Mouse (Mus musculus) kidney, adult 18-20 months (tissue): ENCODE data around the gene Rnase4.

Source experiments
- DNase-seq: peaks from one replicate; pipeline ENCODE4 v3.0.0; 2021

Gene Rnase4

GRCm38 (mm10) chr14:51088970-51089673 is 1.8 kb upstream of the Rnase4 start:
- peak; percentile 98 for DNase-seq

DNA sequence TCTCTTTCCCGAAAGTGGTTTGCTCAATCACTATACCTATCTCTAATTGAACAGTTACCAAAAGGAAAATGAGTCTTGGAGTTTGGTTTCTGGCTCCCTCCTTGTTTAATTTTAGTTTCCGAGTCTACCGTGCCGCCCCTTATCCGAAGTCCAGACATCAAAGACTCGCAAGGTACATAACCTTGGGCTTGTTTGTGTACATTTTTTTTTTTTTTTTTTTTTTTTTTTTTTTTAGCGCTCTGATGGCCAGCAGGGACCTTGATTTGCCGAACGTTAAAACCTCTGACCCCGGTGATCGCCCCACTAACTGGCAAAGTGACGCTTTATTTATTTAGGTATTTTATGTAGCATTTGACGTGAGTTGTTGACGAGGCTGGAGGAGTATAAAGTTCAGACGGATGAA is 1.2 kb upstream of the Rnase4 start:
- DNase-seq: no peak

DNA sequence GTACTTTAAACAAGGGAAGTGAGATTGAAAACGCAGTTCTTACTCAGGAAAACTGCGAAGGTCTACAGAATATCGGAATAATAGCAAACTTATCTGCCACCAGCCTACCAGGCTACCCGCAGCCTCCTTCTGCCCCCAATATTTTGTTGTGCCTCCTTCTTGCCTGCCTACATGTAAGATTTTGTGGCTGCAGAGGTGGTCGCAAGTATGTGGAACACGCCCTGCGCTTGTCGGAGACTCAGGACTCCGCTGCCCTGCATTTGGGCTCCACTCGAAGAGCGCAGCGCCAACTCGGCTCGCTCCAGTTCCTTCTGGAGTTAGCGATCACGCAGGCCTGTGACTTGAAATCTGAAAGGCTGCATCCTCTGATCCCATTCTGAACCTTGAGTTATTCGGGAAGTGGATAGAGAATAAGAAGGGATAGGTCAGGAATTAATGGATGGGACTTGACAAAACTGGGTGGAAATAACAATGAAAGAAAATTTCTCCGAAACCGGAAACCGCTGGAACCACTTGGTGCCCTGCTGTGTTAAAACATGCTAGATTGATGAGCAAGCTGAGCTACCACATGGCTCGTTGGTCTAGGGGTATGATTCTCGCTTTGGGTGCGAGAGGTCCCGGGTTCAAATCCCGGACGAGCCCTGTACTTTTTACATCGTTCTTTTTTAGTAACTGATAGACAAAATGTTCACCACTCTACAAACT is 648 bp upstream of the Rnase4 start:
- peak; percentile 90 for DNase-seq

DNA sequence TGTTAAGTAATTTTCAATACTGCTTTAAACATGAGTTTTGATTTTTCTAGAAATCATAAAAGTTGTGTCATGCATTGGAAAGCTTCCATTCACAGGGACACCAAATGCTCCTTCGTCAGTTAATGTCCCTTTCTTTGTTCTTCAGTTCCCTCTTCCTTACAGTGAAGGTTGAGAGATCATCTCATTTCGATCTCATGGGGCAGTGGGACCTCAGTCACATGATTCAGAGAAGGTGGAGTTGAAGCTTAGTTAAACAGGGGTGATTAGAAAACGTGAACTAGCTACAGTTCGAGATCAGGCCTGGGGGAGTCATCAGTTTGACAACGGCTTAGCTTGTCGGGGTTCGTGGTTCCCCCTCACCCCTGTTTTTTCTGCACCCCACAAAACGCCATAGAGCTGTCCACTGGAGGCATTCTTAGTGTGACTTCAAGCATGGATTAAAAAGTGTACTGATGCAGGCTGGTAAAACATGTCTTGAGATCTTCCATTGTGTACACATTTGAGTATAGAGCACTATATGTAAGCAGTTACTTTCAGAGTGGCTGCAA is 1.3 kb downstream of the Rnase4 start:
- DNase-seq: no peak

GRCm38 (mm10) chr14:51093496-51093895 is 2.6 kb downstream of the Rnase4 start:
- no peak for DNase-seq

- DNase-seq: no peak
These were observed 3.4 kb downstream of the Rnase4 start for GRCm38 (mm10) chr14:51094096-51094875.

- DNase-seq: no peak
These were observed 4.0 kb downstream of the Rnase4 start for GRCm38 (mm10) chr14:51094921-51095320.

GRCm38 (mm10) chr14:51095736-51096524 is 5.1 kb downstream of the Rnase4 start:
- peak; percentile 31 for DNase-seq

DNA sequence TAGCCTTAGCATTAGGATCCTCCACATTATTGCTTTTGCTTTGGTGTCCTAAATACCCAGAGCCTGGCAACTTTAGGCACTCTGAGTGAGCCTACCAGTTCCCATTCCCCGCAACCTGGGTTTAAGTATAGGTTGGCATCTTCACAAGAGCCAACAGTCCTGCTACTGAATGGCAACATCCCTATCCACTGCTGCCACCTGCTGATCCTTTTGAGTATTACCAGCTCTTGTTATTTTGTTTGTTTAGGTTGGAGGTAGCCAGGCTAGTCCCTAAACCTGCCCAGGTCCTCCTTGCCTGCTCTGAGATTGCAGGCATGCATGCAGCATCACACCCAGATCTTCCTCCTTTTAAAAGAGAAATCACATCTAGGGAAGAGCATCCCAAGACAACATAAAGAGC is 7.4 kb downstream of the Rnase4 start:
- peak; percentile 77 for DNase-seq

DNA sequence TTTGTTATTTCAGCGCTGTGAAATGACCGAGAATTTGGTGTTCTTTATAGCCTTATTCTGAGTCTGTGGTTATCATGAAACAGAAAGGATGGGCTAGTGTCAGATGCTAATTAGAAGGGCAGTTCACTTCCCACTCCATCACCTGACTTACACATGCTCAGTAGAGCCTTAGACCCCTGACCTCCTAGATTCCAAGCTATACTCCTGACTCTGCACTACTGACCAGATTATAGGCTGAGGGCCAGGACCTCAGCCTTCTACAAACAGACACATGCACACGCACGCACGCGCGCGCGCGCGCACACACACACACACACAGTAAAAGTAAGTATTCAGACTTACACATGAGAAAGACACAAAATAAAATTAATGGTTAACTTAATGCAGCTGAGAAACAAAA is 8.0 kb downstream of the Rnase4 start:
- DNase-seq: no peak

- no peak for DNase-seq
These were observed 10.4 kb downstream of the Rnase4 start for GRCm38 (mm10) chr14:51101284-51101683.

DNA sequence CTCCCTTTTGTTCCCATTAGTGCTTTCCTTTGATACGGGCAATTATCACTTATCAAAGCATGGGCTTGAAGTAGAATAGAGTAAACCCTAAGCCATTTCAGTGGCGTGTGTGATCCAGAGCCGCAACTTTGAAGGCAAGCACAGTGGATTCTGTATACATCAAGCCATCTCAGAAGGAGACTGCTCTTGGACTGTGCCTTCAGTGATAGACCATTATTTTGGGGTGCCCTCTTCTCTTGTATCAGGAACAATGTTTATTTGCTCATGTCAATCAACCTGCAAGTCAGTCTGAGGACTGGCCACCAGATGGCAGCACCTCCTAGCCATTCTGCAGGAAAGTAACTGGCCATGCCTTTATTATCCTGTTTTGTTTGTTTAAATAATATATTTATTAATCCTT is 12.3 kb downstream of the Rnase4 start:
- peak; percentile 75 for DNase-seq

- no peak for DNase-seq
These were observed 13.5 kb downstream of the Rnase4 start for GRCm38 (mm10) chr14:51104366-51104765.

DNA sequence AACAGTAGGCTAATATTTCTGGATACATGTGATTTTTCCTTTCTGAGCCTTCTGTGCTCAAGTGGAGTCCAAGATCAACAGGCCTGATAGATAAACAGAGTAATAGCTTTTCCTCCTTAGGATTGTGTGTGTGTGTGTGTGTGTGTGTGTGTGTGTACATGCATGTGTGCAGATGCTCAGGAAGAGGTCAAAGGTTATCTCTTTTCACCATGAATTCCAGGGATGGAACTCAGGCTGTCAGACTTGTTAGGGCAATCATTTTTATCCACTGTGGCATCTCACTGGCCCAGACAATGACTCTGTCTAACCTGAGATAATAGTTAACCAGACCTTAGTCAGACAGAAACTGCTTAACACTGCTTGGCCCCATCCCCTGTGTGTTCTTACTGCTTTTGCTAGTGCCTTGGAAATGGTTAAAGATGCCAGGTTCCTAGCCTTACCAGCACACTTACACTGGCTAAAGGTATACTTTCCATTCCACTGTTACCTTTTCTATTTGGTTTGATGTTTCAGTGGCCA is 15.6 kb downstream of the Rnase4 start:
- DNase-seq: no peak

DNA sequence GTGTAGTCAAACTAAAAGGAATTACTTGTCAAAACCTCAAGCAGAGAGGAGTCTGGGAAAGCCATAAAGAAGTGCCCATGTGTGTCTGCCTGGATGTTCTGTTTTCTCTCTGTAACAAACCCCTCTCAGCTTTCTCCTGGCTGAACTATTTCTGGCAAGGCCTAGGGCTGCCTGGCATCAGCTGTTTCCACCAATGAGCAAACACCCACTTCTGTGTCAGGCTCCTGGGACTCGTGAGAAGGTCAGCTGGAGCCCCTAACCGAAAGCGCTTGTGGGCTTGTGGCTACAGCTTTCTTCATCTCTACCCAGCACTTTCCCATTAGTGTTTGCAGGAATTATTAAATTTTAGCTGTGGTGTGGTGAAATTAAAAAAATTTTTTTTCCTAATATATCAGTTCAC is 21.1 kb downstream of the Rnase4 start:
- DNase-seq: no peak

- no peak for DNase-seq
These were observed 22.6 kb downstream of the Rnase4 start for GRCm38 (mm10) chr14:51113476-51113875.

DNA sequence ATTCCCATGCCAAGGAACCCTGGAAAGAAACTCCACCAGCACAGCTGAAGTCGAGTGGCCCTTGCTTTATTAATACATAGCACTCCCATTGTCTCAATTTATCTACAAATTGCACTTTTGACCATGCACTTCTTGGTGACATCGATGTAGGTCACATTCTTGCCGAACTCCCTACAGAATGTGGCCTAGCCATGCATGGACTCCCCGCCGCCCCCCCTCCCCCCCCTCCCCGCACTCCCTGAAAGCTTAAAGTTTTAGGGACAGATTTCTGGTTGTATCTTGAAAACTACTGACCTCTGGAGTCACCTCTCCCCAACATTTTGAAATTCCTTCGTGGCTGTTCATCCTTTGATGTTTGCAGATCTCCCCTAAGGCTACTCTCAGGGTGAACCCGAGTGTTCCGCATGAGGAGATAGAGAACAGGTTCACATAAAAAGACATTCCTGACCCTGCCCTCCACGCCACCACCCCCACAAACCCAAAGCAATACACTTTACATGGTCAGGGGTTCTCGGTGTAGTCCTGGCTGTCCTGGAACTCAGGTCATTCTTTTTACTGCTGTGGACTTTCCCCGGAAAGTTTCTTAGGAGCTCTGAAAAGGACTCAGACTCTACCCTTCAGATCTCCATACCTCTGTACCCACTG is 23.2 kb downstream of the Rnase4 start, which contains the start of gene Eddm3b:
TSS of gene Eddm3b (plus strand) at position 511 of the 645 bp plus-strand sequence.
- no peak for DNase-seq

DNA sequence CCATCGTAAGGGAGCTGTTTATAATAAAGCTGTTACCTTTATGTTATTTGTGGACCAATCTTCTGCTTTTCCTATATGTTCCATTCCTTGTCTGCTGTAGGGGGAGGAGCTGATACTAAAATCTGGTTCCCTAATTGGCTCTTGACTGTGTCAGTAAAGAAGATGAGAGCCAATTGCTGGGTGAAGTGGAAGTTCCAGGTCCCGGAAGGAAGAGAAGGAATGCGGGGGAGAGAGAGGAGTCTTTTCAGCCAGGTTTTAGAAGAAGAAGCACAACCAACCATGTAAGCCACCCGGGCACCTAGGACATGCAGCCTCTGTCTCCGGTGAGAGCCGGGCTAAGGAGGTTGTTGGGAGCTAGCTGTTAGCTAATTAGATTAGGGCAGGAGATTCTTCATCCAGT is 34.8 kb downstream of the Rnase4 start:
- DNase-seq: no peak

GRCm38 (mm10) chr14:51127648-51128258 is 36.9 kb downstream of the Rnase4 start:
- no peak for DNase-seq

GRCm38 (mm10) chr14:51128775-51129623 is 38.1 kb downstream of the Rnase4 start:
- no peak for DNase-seq
